Comparison of ENCODE assay signal across 34 mouse cellular contexts in the genomic region with DNA sequence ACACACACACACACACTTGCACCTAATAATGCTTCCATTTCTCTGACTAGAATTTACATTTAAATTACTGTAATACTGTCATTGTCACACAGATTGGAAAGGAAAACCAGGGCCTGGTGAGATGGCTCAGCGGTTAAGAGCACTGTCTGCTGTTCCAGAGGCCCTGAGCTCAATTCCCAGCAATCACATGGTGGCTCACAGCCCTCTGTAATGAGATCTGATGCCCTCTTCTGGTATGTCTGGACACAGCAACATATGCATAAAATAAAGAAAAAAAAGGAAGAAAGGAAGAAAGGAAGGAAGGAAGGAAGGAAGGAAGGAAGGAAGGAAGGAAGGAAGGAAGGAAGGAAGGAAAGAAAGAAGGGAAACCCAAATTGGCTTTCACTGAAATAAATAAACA. TPM values are rescaled to one million over a fixed set of nuclear protein-coding genes. Genes with fewer than 3 reads are reported as not detected.
DNase-seq lines count a peak whose midpoint lies in the region; ATAC-seq and TF ChIP-seq lines count a peak whose summit lies in the region.
"Had no signal": no experiment of that assay in that cellular context is flagged by ENCODE, and none has a peak within 500 bp of the region (broad histone marks: within the 10 kb centered on the region; RNA-seq: fewer than 3 reads in every experiment).

No protein-coding gene starts in this region.

- TF ChIP-seq EP300 in lung, postnatal 0 days (IDR thresholded peaks at IDR 0.05) = no peak

- no peaks in the 10 kb centered on the region for H3K27me3 ChIP-seq in intestine, postnatal 0 days (replicated peaks; ENCODE audit: control insufficient read depth, insufficient read depth, low read length)
- no peaks in the 10 kb centered on the region for H3K27me3 ChIP-seq in intestine, embryonic 15.5 days (replicated peaks)
- H3K27me3 ChIP-seq in lung, postnatal 0 days (replicated peaks; ENCODE audit: insufficient read depth, low read length) = no peaks in the 10 kb centered on the region
- H3K27me3 ChIP-seq in midbrain, embryonic 15.5 days (replicated peaks) = peaks cover 22% of the 10 kb centered on the region
- H3K27me3 ChIP-seq: stomach, embryonic 15.5 days had no signal

- no peak overlapping the region for H3K27ac ChIP-seq in intestine, postnatal 0 days (ENCODE audit: low read depth, low read length)
- H3K27ac ChIP-seq in intestine, embryonic 15.5 days = no peak overlapping the region
- H3K27ac ChIP-seq in lung, postnatal 0 days (ENCODE audit: low read length) = no peak overlapping the region
- no peak overlapping the region for H3K27ac ChIP-seq in midbrain, embryonic 15.5 days
- H3K27ac ChIP-seq: embryonic facial prominence, embryonic 12.5 days; heart, embryonic 13.5 days; hindbrain, embryonic 15.5 days; liver, embryonic 14.5 days; midbrain, embryonic 10.5 days; stomach, embryonic 15.5 days had no signal

- H3K4me3 ChIP-seq in intestine, postnatal 0 days (ENCODE audit: low read depth, low read length) = no peak overlapping the region
- H3K4me3 ChIP-seq in intestine, embryonic 15.5 days (replicated peaks) = no peak overlapping the region
- H3K4me3 ChIP-seq in lung, postnatal 0 days (ENCODE audit: low read depth, low read length) = no peak overlapping the region
- H3K4me3 ChIP-seq in midbrain, embryonic 15.5 days = no peak overlapping the region
- H3K4me3 ChIP-seq: embryonic facial prominence, embryonic 12.5 days; heart, embryonic 13.5 days; hindbrain, embryonic 10.5 days; hindbrain, embryonic 15.5 days; midbrain, embryonic 10.5 days; stomach, embryonic 15.5 days had no signal

- WGBS in intestine, postnatal 0 days = 86% methylated on average over 1 of the region's 1 CpGs
- 72% methylated on average over 1 of the region's 1 CpGs for WGBS in intestine, embryonic 15.5 days
- WGBS in lung, postnatal 0 days = 79% methylated on average over 1 of the region's 1 CpGs
- WGBS in midbrain, embryonic 15.5 days = 56% methylated on average over 1 of the region's 1 CpGs

- H3K36me3 ChIP-seq in intestine, postnatal 0 days (ENCODE audit: control insufficient read depth, insufficient read depth) = no peaks in the 10 kb centered on the region
- H3K36me3 ChIP-seq in intestine, embryonic 15.5 days = no peaks in the 10 kb centered on the region
- no peaks in the 10 kb centered on the region for H3K36me3 ChIP-seq in lung, postnatal 0 days (ENCODE audit: insufficient read depth, low read length)
- no peaks in the 10 kb centered on the region for H3K36me3 ChIP-seq in midbrain, embryonic 15.5 days (replicated peaks)
- H3K36me3 ChIP-seq: embryonic facial prominence, embryonic 12.5 days; heart, embryonic 13.5 days; hindbrain, embryonic 10.5 days; hindbrain, embryonic 15.5 days; midbrain, embryonic 10.5 days; stomach, embryonic 15.5 days had no signal

- H3K9ac ChIP-seq in intestine, postnatal 0 days (ENCODE audit: low read depth, low read length) = no peak overlapping the region
- no peak overlapping the region for H3K9ac ChIP-seq in intestine, embryonic 15.5 days
- no peak overlapping the region for H3K9ac ChIP-seq in lung, postnatal 0 days (replicated peaks; ENCODE audit: low read depth)
- no peak overlapping the region for H3K9ac ChIP-seq in midbrain, embryonic 15.5 days
- H3K9ac ChIP-seq: embryonic facial prominence, embryonic 12.5 days; heart, embryonic 13.5 days; hindbrain, embryonic 15.5 days; liver, embryonic 14.5 days; stomach, embryonic 15.5 days had no signal

- H3K4me2 ChIP-seq in intestine, postnatal 0 days (replicated peaks; ENCODE audit: low read depth) = no peak overlapping the region
- no peak overlapping the region for H3K4me2 ChIP-seq in intestine, embryonic 15.5 days (replicated peaks)
- no peak overlapping the region for H3K4me2 ChIP-seq in lung, postnatal 0 days (replicated peaks; ENCODE audit: low read depth, low read length)
- H3K4me2 ChIP-seq in midbrain, embryonic 15.5 days = no peak overlapping the region
- H3K4me2 ChIP-seq: embryonic facial prominence, embryonic 12.5 days; heart, embryonic 13.5 days; hindbrain, embryonic 15.5 days; stomach, embryonic 15.5 days had no signal

- no peak for DNase-seq in lung, postnatal 0 days (ENCODE audit: low spot score)
- no peak for DNase-seq in lung, postnatal 10 days
- peak; percentile 49 for DNase-seq in R1 (ENCODE audit: low read depth, low spot score)
- no peak for DNase-seq in adrenal gland, adult 8-10 months
- DNase-seq: adrenal gland, adult 2 months; cerebellum, adult 8-10 months; cerebellum, postnatal 36 days; heart, postnatal 10 days; kidney, adult 2 months; layer of hippocampus, adult 9-11 months; liver; lung, adult 2 months; right cerebral cortex, postnatal 25 days; thymus, postnatal 14 days had no signal

- 0 out of 2 replicates have a peak, but pooled peaks have one; percentile 29 for TF ChIP-seq CTCF in intestine, postnatal 0 days (IDR thresholded peaks at IDR 0.05; ENCODE audit: low read depth)
- TF ChIP-seq CTCF in lung, postnatal 0 days (IDR thresholded peaks at IDR 0.05) = peak; percentile 10; the same call in 1 of the 2 replicates

- no peaks in the 10 kb centered on the region for H3K9me3 ChIP-seq in intestine, postnatal 0 days (ENCODE audit: control insufficient read depth)
- no peaks in the 10 kb centered on the region for H3K9me3 ChIP-seq in intestine, embryonic 15.5 days
- H3K9me3 ChIP-seq in lung, postnatal 0 days (ENCODE audit: low read length) = peaks cover 3% of the 10 kb centered on the region; the same call in 1 of the 2 replicates
- H3K9me3 ChIP-seq in midbrain, embryonic 15.5 days = no peaks in the 10 kb centered on the region
- H3K9me3 ChIP-seq: hindbrain, embryonic 15.5 days; stomach, embryonic 15.5 days had no signal

- ATAC-seq in intestine, postnatal 0 days = no peak
- no peak for ATAC-seq in intestine, embryonic 15.5 days
- no peak for ATAC-seq in lung, postnatal 0 days
- no peak for ATAC-seq in midbrain, embryonic 15.5 days (replicated peaks)
- ATAC-seq: activated CD4-positive, CD25-positive, alpha-beta regulatory T cell, adult 4 months; forebrain, embryonic 14.5 days; inflammation-experienced regulatory T-cells, adult 6 months; midbrain, embryonic 16.5 days had no signal

- no peaks in the 10 kb centered on the region for H3K4me1 ChIP-seq in intestine, postnatal 0 days (replicated peaks; ENCODE audit: control insufficient read depth, insufficient read depth, low read length)
- H3K4me1 ChIP-seq in intestine, embryonic 15.5 days (replicated peaks) = no peaks in the 10 kb centered on the region
- no peaks in the 10 kb centered on the region for H3K4me1 ChIP-seq in lung, postnatal 0 days (ENCODE audit: insufficient read depth, low read depth, low read length)
- H3K4me1 ChIP-seq in midbrain, embryonic 15.5 days = peaks cover 3% of the 10 kb centered on the region; the same call in 1 of the 2 replicates
- H3K4me1 ChIP-seq: heart, embryonic 13.5 days; hindbrain, embryonic 15.5 days; stomach, embryonic 15.5 days had no signal

RNA-seq across cellular contexts. Expression of gene Cpn2, which starts 53.7 kb away (rescaled TPM):
- polyA plus RNA-seq in intestine, postnatal 0 days (2015; fragmentation: Nextera tagmentation; extraction: Ambion mirVana) = 0.08 and 0.09 TPM in 2 replicates
- polyA plus RNA-seq in intestine, embryonic 15.5 days (2015; fragmentation: Nextera tagmentation; extraction: Ambion mirVana) = 0.19 and 0.20 TPM in 2 replicates
- polyA plus RNA-seq in lung, postnatal 0 days (2015; fragmentation: Nextera tagmentation; extraction: Ambion mirVana) = 0.06 and 0.10 TPM in 2 replicates
- under 1 TPM; 0.12 to 0.91 (median 0.74) TPM for total RNA-seq in adrenal gland, adult 8-10 months (2022)
- not detected in 2 replicates for polyA plus RNA-seq in midbrain, embryonic 15.5 days (2015; fragmentation: Nextera tagmentation; extraction: Ambion mirVana)
- total RNA-seq: left cerebral cortex, adult 18-20 months; left cerebral cortex, postnatal 14 days had no signal
- polyA plus RNA-seq: activated CD4-positive, CD25-positive, alpha-beta regulatory T cell, adult 4 months; embryonic facial prominence, embryonic 12.5 days; forebrain, embryonic 14.5 days; heart, embryonic 13.5 days; hindbrain, embryonic 10.5 days; hindbrain, embryonic 15.5 days; inflammation-experienced regulatory T-cells, adult 6 months; kidney, embryonic 16.5 days; limb, embryonic 11.5 days; midbrain, embryonic 10.5 days; midbrain, embryonic 16.5 days; neural tube, embryonic 11.5 days; urinary bladder, adult 2 months had no signal
